Mouse (Mus musculus) liver, adult 2 months (tissue): ENCODE measurements at regions not wholly inside any gene's neighbourhood (a gene's known extent, or its start where the extent isn't known, plus 50 kb on each side); places are given as distances from the start of the nearest gene placed in this dataset.

Experiments
- CTCF ChIP-seq: fragments of 200-500 bp; IDR thresholded peaks from 2 replicates; pipeline ENCODE4 v1.5.1; 2011; ENCODE audit warnings: low read depth, low read length, control low read depth
- POLR2A ChIP-seq: fragments of 200-500 bp; IDR thresholded peaks from 2 replicates; pipeline ENCODE4 v1.6.1; 2011; ENCODE audit warnings: low read length, control low read depth; ENCODE audit not compliant: insufficient read depth; ENCODE audit errors: extremely low read depth

DNA sequence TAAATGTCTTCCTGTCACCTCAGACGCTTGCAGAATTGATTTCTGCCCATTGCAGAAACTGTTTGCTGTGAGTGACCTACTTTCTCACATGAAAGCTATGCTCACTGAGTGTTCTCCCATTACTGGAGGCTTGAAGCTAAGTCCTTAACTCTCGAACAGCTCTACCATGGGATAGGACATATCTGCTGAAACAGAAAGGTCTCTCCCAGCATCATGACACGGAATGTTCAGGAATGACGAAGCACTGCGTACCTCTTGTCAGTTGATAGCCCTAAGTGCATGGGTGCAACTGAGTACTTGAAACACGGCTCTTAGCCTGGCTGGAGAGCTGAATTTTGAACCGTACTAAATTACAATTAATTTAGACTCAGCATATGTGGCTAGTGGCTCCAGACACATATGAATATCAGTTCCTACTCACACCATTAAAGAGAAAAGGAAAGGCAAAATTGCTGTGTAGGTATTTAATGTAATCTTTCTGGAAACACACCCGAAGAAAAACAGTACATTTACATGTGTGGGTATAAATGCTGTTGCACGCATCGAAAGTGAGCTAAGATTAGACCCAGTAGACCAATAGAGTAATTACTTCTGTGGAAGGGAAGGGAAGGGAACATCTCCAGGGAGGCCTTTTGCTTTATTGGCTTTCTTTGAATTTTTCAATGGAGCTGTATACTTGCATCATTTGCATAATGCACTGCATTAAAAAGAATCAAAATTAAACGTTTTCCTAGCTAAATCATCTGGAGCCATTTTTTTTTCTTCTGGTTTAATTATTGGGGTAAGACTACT lies 97.6 kb upstream of the Fhl2 start:
- TF ChIP-seq CTCF (no peak), POLR2A (no peak)
